Mouse (Mus musculus) kidney, embryonic 16.5 days (tissue): Measurements from ENCODE around the gene Fbxl18. TPM values are rescaled to one million over a fixed set of nuclear protein-coding genes. Genes with fewer than 3 reads are reported as not detected.

Experiments used
- ATAC-seq: fragments of 200-750 bp; cut with Nextera tagmentation; 2 replicates; pipeline ENCODE4 v1.8.0; 2017; ENCODE audit warnings: moderate TSS enrichment; ENCODE audit not compliant: low FRiP score, low TSS enrichment
- H3K27ac ChIP-seq: fragments of 300-500 bp; sonication (generic); 2 replicates; pipeline ENCODE4 v1.5.1; 2014; ENCODE audit warnings: low read length
- H3K27me3 ChIP-seq: fragments of 300-500 bp; sonication (generic); 2 replicates; pipeline ENCODE4 v1.6.1; 2014; ENCODE audit warnings: low read length, control low read depth, mixed read lengths; ENCODE audit not compliant: insufficient read depth
- H3K36me3 ChIP-seq: fragments of 300-500 bp; sonication (generic); 2 replicates; pipeline ENCODE4 v1.6.1; 2014; ENCODE audit warnings: low read length, control low read depth, mixed read lengths; ENCODE audit not compliant: insufficient read depth
- H3K4me1 ChIP-seq: fragments of 300-500 bp; sonication (generic); 2 replicates; pipeline ENCODE4 v1.6.1; 2014; ENCODE audit warnings: low read length, control low read depth, mixed read lengths; ENCODE audit not compliant: insufficient read depth
- H3K4me2 ChIP-seq: fragments of 300-500 bp; sonication (generic); replicated peaks from 2 replicates; pipeline ENCODE4 v1.6.1; 2014; ENCODE audit warnings: low read depth, low read length
- H3K4me3 ChIP-seq: fragments of 300-500 bp; sonication (generic); 2 replicates; pipeline ENCODE4 v1.5.1; 2014; ENCODE audit warnings: mild to moderate bottlenecking, low read length
- H3K9ac ChIP-seq: fragments of 300-500 bp; sonication (generic); replicated peaks from 2 replicates; pipeline ENCODE4 v1.6.1; 2014; ENCODE audit warnings: low read length
- H3K9me3 ChIP-seq: fragments of 300-500 bp; sonication (generic); 2 replicates; pipeline ENCODE4 v1.6.1; 2016; ENCODE audit warnings: low read length, control low read depth
- WGBS: fragments of 180-500 bp; shearing (Covaris S2); extraction: QIAGEN DNeasy Blood & Tissue Kit; methylation state at CpG from one replicate; pipeline ENCODE4 v1.1.7; 2014; 5-methylcytosine and 5-hydroxymethylcytosine counted together
- polyA plus RNA-seq: library from polyadenylated mRNA; unstranded; fragments of >200 nt; fragmentation: Nextera tagmentation; extraction: Ambion mirVana; gene quantifications from 2 replicates; pipeline ENCODE4 v1.2.1, GENCODE M21; 2015

The Fbxl18 gene
- polyA plus RNA-seq, 1 experiment from 2014 or later, result 14.0 TPM

DNA sequence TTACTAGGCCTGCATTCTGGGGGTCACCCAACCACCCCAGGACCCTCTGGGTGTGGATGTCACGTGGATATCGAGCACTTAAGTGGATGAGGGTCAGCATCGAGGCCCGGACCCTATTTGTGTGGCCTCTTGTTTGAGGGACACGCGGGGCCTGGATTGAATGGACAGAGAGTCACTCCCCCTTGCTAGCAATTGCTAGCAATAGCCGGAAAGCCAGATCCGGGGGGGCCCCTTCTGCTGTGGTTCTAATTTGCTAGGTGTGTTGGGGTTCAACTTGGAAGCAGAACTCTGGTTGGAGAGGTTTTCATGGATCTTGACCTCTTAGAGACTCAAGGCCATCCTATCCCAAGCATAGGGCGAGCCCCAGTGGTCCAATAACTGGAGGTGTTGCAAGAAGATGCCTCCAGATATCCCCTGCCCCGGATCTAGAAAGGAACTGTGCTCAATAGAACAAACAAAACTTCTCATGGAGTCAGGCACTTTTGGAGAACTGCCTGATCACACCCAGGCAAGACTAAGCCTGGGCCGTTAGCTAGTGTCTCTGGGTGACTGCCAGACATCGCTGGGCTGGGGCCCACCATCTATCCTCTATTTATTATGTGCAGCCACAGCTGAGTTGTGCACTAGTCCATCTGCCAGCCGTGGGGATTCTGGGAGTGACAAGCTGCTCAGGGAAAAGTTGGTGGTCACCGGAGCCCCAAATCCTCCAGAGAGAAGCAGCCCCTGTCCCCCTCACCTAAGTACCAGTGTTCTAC, 12.0 kb upstream of the Fbxl18 start:
- 23% methylated on average over 14 of the region's 14 CpGs for WGBS
- peak overlapping the region; percentile 100 for H3K27ac ChIP-seq
- no peaks in the 10 kb centered on the region for H3K27me3 ChIP-seq
- H3K4me3 ChIP-seq, result peak overlapping the region; percentile 100
- H3K36me3 ChIP-seq, result peaks cover 32% of the 10 kb centered on the region
- peak overlapping the region; percentile 90 for H3K4me2 ChIP-seq
- H3K4me1 ChIP-seq, result peaks cover 55% of the 10 kb centered on the region
- no peak for ATAC-seq
- H3K9ac ChIP-seq, result peak overlapping the region; percentile 100
- H3K9me3 ChIP-seq, result no peaks in the 10 kb centered on the region

GRCm38 (mm10) chr5:142906532-142907047, 11.4 kb upstream of the Fbxl18 start, which contains the start of gene Actb:
Gene Actb, minus strand, starts transcription at chr5:142906754.
- Histone ChIP-seq H3K4me2 (peak within 1 kb of the TSS; percentile 90), H3K4me1 (peaks cover 55% of the 10 kb centered on the region), H3K27ac (peak within 1 kb of the TSS; percentile 100), H3K4me3 (peak within 1 kb of the TSS; percentile 100), H3K27me3 (no peaks in the 10 kb centered on the region), H3K36me3 (peaks cover 38% of the 10 kb centered on the region), H3K9me3 (no peaks in the 10 kb centered on the region), H3K9ac (peak within 1 kb of the TSS; percentile 100)
- WGBS, result under 1% methylated on average over 41 of the region's 41 CpGs
- peak; percentile 74 for ATAC-seq

- Histone ChIP-seq H3K36me3 (peaks cover 40% of the 10 kb centered on the region), H3K4me1 (peaks cover 55% of the 10 kb centered on the region), H3K9me3 (no peaks in the 10 kb centered on the region), H3K27ac (peak overlapping the region; percentile 100), H3K9ac (peak overlapping the region; percentile 100), H3K27me3 (no peaks in the 10 kb centered on the region), H3K4me3 (peak overlapping the region; percentile 100), H3K4me2 (peak overlapping the region; percentile 90)
- under 1% methylated on average over 82 of the region's 84 CpGs for WGBS
- ATAC-seq, result peak; percentile 87
Measured at GRCm38 (mm10) chr5:142905725-142906531, 10.7 kb upstream of the Fbxl18 start.

DNA sequence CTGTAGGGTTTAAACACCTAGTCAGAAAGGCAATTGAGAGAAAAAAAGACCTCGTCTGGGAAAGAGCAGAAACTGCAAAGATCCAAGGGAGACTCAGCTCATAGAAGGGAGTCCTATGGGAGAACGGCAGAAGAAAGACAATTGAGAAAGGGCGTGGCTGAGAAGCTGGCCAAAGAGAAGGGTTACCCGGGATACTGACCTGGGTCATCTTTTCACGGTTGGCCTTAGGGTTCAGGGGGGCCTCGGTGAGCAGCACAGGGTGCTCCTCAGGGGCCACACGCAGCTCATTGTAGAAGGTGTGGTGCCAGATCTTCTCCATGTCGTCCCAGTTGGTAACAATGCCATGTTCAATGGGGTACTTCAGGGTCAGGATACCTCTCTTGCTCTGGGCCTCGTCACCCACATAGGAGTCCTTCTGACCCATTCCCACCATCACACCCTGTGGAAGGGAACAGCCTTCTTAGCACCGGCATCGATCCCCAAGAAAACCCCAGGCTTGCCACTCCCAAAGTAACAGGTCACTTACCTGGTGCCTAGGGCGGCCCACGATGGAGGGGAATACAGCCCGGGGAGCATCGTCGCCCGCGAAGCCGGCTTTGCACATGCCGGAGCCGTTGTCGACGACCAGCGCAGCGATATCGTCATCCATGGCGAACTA, 9.9 kb upstream of the Fbxl18 start:
- H3K9me3 ChIP-seq, result no peaks in the 10 kb centered on the region
- peaks cover 40% of the 10 kb centered on the region for H3K36me3 ChIP-seq
- H3K27ac ChIP-seq, result peak overlapping the region; percentile 100
- peak overlapping the region; percentile 66 for H3K4me2 ChIP-seq
- ATAC-seq, result no peak
- peaks cover 53% of the 10 kb centered on the region for H3K4me1 ChIP-seq
- H3K9ac ChIP-seq, result peak overlapping the region; percentile 100
- peak overlapping the region; percentile 100 for H3K4me3 ChIP-seq
- no peaks in the 10 kb centered on the region for H3K27me3 ChIP-seq
- 2% methylated on average over 27 of the region's 27 CpGs for WGBS

DNA sequence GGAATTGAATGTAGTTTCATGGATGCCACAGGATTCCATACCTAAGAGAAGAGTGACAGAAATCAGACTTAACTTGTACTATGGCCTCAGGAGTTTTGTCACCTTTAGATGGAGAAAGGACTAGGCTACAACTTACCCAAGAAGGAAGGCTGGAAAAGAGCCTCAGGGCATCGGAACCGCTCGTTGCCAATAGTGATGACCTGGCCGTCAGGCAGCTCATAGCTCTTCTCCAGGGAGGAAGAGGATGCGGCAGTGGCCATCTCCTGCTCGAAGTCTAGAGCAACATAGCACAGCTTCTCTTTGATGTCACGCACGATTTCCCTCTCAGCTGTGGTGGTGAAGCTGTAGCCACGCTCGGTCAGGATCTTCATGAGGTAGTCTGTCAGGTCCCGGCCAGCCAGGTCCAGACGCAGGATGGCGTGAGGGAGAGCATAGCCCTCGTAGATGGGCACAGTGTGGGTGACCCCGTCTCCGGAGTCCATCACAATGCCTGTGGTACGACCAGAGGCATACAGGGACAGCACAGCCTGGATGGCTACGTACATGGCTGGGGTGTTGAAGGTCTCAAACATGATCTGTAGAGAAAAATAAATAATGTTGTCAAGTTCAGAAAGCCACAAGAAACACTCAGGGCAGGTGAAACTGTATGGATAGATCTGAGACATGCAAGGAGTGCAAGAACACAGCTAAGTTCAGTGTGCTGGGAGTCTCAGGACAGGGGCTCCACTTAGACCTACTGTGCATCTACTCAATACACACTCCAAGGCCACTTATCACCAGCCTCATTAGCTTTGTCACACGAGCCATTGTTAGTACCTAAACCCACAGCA, 9.2 kb upstream of the Fbxl18 start:
- Histone ChIP-seq H3K27me3 (no peaks in the 10 kb centered on the region), H3K4me1 (peaks cover 46% of the 10 kb centered on the region), H3K9ac (peak overlapping the region; percentile 100), H3K27ac (peak overlapping the region; percentile 100), H3K36me3 (peaks cover 47% of the 10 kb centered on the region), H3K4me3 (peak overlapping the region; percentile 100), H3K9me3 (no peaks in the 10 kb centered on the region), H3K4me2 (peak overlapping the region; percentile 66)
- ATAC-seq, result no peak
- WGBS, result 55% methylated on average over 19 of the region's 19 CpGs

GRCm38 (mm10) chr5:142903470-142904207, 8.4 kb upstream of the Fbxl18 start:
- peak overlapping the region; percentile 100 for H3K9ac ChIP-seq
- H3K27me3 ChIP-seq, result no peaks in the 10 kb centered on the region
- H3K36me3 ChIP-seq, result peaks cover 47% of the 10 kb centered on the region
- ATAC-seq, result no peak
- no peaks in the 10 kb centered on the region for H3K9me3 ChIP-seq
- peak overlapping the region; percentile 66 for H3K4me2 ChIP-seq
- H3K27ac ChIP-seq, result peak overlapping the region; percentile 100
- H3K4me3 ChIP-seq, result peak overlapping the region; percentile 100
- 70% methylated on average over 14 of the region's 14 CpGs for WGBS
- H3K4me1 ChIP-seq, result peaks cover 38% of the 10 kb centered on the region

- Histone ChIP-seq H3K4me3 (peak overlapping the region; percentile 17; the same call in 1 of the 2 replicates), H3K9ac (peak overlapping the region; percentile 8; the same call in 1 of the 2 replicates), H3K4me2 (peak overlapping the region; percentile 66), H3K27ac (peak overlapping the region; percentile 44), H3K4me1 (peaks cover 29% of the 10 kb centered on the region), H3K36me3 (peaks cover 47% of the 10 kb centered on the region), H3K27me3 (no peaks in the 10 kb centered on the region), H3K9me3 (no peaks in the 10 kb centered on the region)
- no peak for ATAC-seq
- WGBS, result 57% methylated on average over 5 of the region's 5 CpGs
Measured at GRCm38 (mm10) chr5:142902506-142903314, 7.5 kb upstream of the Fbxl18 start.
